44 mouse cellular contexts compared by ENCODE assay signal in genomic region chr4:120115516-120115915, GRCm38 (mm10). TPM values are rescaled to one million over a fixed set of nuclear protein-coding genes. Genes with fewer than 3 reads are reported as not detected.
"Had no signal": no experiment of that assay in that cellular context is flagged by ENCODE, and none has a peak within 500 bp of the region (broad histone marks: within the 10 kb centered on the region; RNA-seq: fewer than 3 reads in every experiment).

No protein-coding gene starts in this region.

- H3K27me3 ChIP-seq: heart, embryonic 13.5 days; heart, embryonic 15.5 days; hindbrain, embryonic 15.5 days; kidney, embryonic 15.5 days; limb, embryonic 12.5 days; liver, embryonic 13.5 days; liver, embryonic 15.5 days had no signal

- H3K27ac ChIP-seq: heart, embryonic 10.5 days; heart, embryonic 13.5 days; heart, embryonic 15.5 days; hindbrain, embryonic 13.5 days; hindbrain, embryonic 15.5 days; hindbrain, postnatal 0 days; kidney, embryonic 15.5 days; kidney, postnatal 0 days; limb, embryonic 12.5 days; liver, embryonic 13.5 days; liver, embryonic 15.5 days had no signal

- H3K4me1 ChIP-seq: heart, embryonic 10.5 days; heart, embryonic 13.5 days; heart, embryonic 15.5 days; hindbrain, embryonic 13.5 days; hindbrain, embryonic 15.5 days; kidney, embryonic 15.5 days; limb, embryonic 12.5 days; liver, embryonic 13.5 days; liver, embryonic 15.5 days had no signal

- DNase-seq: gastrocnemius, postnatal 14 days; gastrocnemius, postnatal 36 days; heart, adult 18-20 months; heart, postnatal 14 days; heart, postnatal 36 days; kidney, adult 11 months; kidney, adult 2 months; kidney, adult 9 months; kidney, postnatal 14 days; kidney, postnatal 36 days; layer of hippocampus, adult 9-11 months; layer of hippocampus, postnatal 36 days; left cerebral cortex, postnatal 4 days; liver; liver, embryonic 13.5 days; liver, postnatal 0 days had no signal

- H3K4me3 ChIP-seq: heart, embryonic 10.5 days; heart, embryonic 13.5 days; heart, embryonic 15.5 days; hindbrain, embryonic 13.5 days; hindbrain, embryonic 15.5 days; kidney, embryonic 15.5 days; limb, embryonic 12.5 days; liver, embryonic 13.5 days; liver, embryonic 15.5 days had no signal

- H3K9me3 ChIP-seq: heart, embryonic 10.5 days; heart, embryonic 15.5 days; hindbrain, embryonic 15.5 days; kidney, embryonic 15.5 days; limb, embryonic 12.5 days; liver, embryonic 13.5 days; liver, embryonic 15.5 days had no signal

- H3K36me3 ChIP-seq: heart, embryonic 10.5 days; heart, embryonic 13.5 days; heart, embryonic 15.5 days; hindbrain, embryonic 13.5 days; hindbrain, embryonic 15.5 days; kidney, embryonic 15.5 days; limb, embryonic 12.5 days; liver, embryonic 13.5 days; liver, embryonic 15.5 days had no signal

RNA-seq across cellular contexts. Expression of gene Edn2, which starts 45.5 kb away (rescaled TPM):
- total RNA-seq: gastrocnemius, adult 18-20 months; gastrocnemius, adult 8-10 months; gastrocnemius, postnatal 14 days; gastrocnemius, postnatal 36 days; heart, adult 18-20 months; heart, adult 8-10 months; heart, postnatal 14 days; heart, postnatal 36 days; hematopoietic stem cell, adult 5-6 weeks; layer of hippocampus, adult 18-20 months; layer of hippocampus, adult 8-10 months; layer of hippocampus, postnatal 14 days; layer of hippocampus, postnatal 36 days; left cerebral cortex, postnatal 10 days; left cerebral cortex, postnatal 25 days; left cerebral cortex, postnatal 4 days had no signal
- polyA plus RNA-seq: hindbrain, embryonic 11.5 days; kidney, adult 2 months; kidney, postnatal 0 days; liver, embryonic 15.5 days had no signal

RNA-seq across cellular contexts. Expression of gene AL607142.1, which starts 50.7 kb away (rescaled TPM):
- total RNA-seq: gastrocnemius, adult 18-20 months; gastrocnemius, adult 8-10 months; gastrocnemius, postnatal 14 days; gastrocnemius, postnatal 36 days; heart, adult 18-20 months; heart, adult 8-10 months; heart, postnatal 14 days; heart, postnatal 36 days; hematopoietic stem cell, adult 5-6 weeks; hindbrain, postnatal 0 days; layer of hippocampus, adult 18-20 months; layer of hippocampus, adult 8-10 months; layer of hippocampus, postnatal 14 days; layer of hippocampus, postnatal 36 days; left cerebral cortex, adult 8-10 months; left cerebral cortex, postnatal 10 days; left cerebral cortex, postnatal 25 days; left cerebral cortex, postnatal 4 days had no signal
- polyA plus RNA-seq: gonadal fat pad, adult 2 months; heart, embryonic 10.5 days; heart, embryonic 13.5 days; heart, embryonic 15.5 days; heart, postnatal 0 days; hindbrain, embryonic 11.5 days; hindbrain, embryonic 13.5 days; hindbrain, embryonic 15.5 days; hindbrain, postnatal 0 days; intestine, embryonic 14.5 days; intestine, embryonic 16.5 days; kidney, adult 2 months; kidney, embryonic 15.5 days; kidney, postnatal 0 days; large intestine, adult 2 months; limb, embryonic 12.5 days; limb, embryonic 14.5 days; liver, embryonic 11.5 days; liver, embryonic 13.5 days; liver, embryonic 15.5 days; liver, postnatal 0 days had no signal
